Mouse (Mus musculus) erythroid progenitor cell, adult 5-6 weeks (primary cell): ENCODE measurements around the gene Zfp697. TPM values are rescaled to one million over a fixed set of nuclear protein-coding genes. Genes with fewer than 3 reads are reported as not detected.
"Not testable (repeated sequence)": the region's sequence is repeated elsewhere in the genome, so short reads cannot be mapped to it uniquely, and the experiment has no call there.

Source experiments
- ATAC-seq: replicated peaks from 2 replicates; pipeline ENCODE4 v1.8.0; 2016; ENCODE audit warnings: moderate number of reproducible peaks, mild to moderate bottlenecking, moderate TSS enrichment, inconsistent platforms; ENCODE audit not compliant: poor library complexity, low FRiP score, severe bottlenecking
- total RNA-seq, 2 experiments: library from RNA; stranded (forward) in 1 of 2; stranded (reverse) in 1 of 2; fragments of 150-400 nt in 1 of 2; fragments of 186-747, 209-891 nt in 1 of 2; gene quantifications; 2 replicates each; pipeline versions ENCODE4 v1.2.3 to v1.2.4; 2015 to 2017; ENCODE audit warnings: low replicate concordance in 2 of 2

Zfp697 gene
- total RNA-seq, 2 experiments from 2014 or later: not detected

- no peak for ATAC-seq
These were observed 34.4 kb downstream of the Zfp697 start for GRCm38 (mm10) chr3:98416426-98417250.

- no peak for ATAC-seq
These were observed 35.1 kb downstream of the Zfp697 start for GRCm38 (mm10) chr3:98417328-98417727.

- no peak for ATAC-seq
These were observed 36.9 kb downstream of the Zfp697 start for GRCm38 (mm10) chr3:98418991-98419785.

GRCm38 (mm10) chr3:98419786-98420070 lies 37.5 kb downstream of the Zfp697 start:
- ATAC-seq: no peak

- ATAC-seq: no peak
These were observed 40.7 kb downstream of the Zfp697 start for GRCm38 (mm10) chr3:98422926-98423325.

GRCm38 (mm10) chr3:98426749-98427148 lies 44.5 kb downstream of the Zfp697 start:
- no peak for ATAC-seq

- ATAC-seq: no peak
These were observed 45.0 kb downstream of the Zfp697 start for GRCm38 (mm10) chr3:98427260-98427599.

GRCm38 (mm10) chr3:98427600-98428448 lies 45.6 kb downstream of the Zfp697 start:
- ATAC-seq: 0 out of 2 replicates have a peak, but pooled peaks have one; percentile 30

GRCm38 (mm10) chr3:98428449-98428775 lies 46.2 kb downstream of the Zfp697 start:
- no peak for ATAC-seq

- no peak for ATAC-seq
These were observed 46.8 kb downstream of the Zfp697 start for GRCm38 (mm10) chr3:98428928-98429525.

- ATAC-seq: no peak
These were observed 52.0 kb downstream of the Zfp697 start for GRCm38 (mm10) chr3:98434088-98434816.

GRCm38 (mm10) chr3:98435030-98435429 lies 52.8 kb downstream of the Zfp697 start:
- no peak for ATAC-seq

- not testable (repeated sequence) for ATAC-seq
These were observed 60.0 kb downstream of the Zfp697 start for GRCm38 (mm10) chr3:98442245-98442644.

GRCm38 (mm10) chr3:98443149-98443779 lies 61.0 kb downstream of the Zfp697 start:
- ATAC-seq: not testable (repeated sequence)

- not testable (repeated sequence) for ATAC-seq
These were observed 61.7 kb downstream of the Zfp697 start for GRCm38 (mm10) chr3:98443924-98444323.

- not testable (repeated sequence) for ATAC-seq
These were observed 71.5 kb downstream of the Zfp697 start for GRCm38 (mm10) chr3:98453786-98454185.

- ATAC-seq: not testable (repeated sequence)
These were observed 74.8 kb downstream of the Zfp697 start, which contains the start of gene Gm4450 for GRCm38 (mm10) chr3:98457026-98457425. Gene Gm4450, minus strand, starts transcription at chr3:98457126.

GRCm38 (mm10) chr3:98469323-98469722 lies 87.1 kb downstream of the Zfp697 start:
- not testable (repeated sequence) for ATAC-seq

- ATAC-seq: not testable (repeated sequence)
These were observed 88.8 kb downstream of the Zfp697 start for GRCm38 (mm10) chr3:98471057-98471456.
